Mouse (Mus musculus) liver, embryonic 14.5 days (tissue): ENCODE data around the gene Nenf.

Source experiments
- CTCF ChIP-seq: IDR thresholded peaks from 2 replicates; pipeline ENCODE4 v1.5.1; 2016; ENCODE audit warnings: antibody characterized with exemption, low read depth, control low read depth
- EP300 ChIP-seq: IDR thresholded peaks from 2 replicates; pipeline ENCODE4 v1.6.1; 2016; ENCODE audit warnings: antibody characterized with exemption, low read depth

DNA sequence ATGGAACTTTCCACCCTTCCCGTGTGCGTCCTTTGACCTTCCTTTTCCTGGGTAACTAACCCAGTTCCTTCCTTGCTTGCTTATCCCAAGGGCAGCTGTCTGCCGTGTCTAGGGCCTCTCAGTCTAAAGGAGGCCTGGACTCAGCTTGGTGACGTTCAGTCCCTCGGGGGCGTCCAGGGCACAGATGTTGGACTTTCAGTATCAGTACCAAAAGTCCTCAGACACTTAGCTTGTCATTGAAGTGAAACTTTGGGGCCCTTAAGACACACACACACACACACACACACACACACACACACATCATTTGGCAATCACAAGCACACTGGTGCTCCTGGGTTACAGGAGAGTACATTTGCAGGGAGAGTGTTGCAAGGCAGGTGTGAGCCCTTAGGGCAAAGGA is 13.8 kb downstream of the Nenf start:
- no peak for TF ChIP-seq CTCF
- no peak for TF ChIP-seq EP300
